Mouse (Mus musculus) lung, postnatal 14 days (tissue): ENCODE results near the gene Gphn.
"Not testable (repeated sequence)": the region's sequence is repeated elsewhere in the genome, so short reads cannot be mapped to it uniquely, and the experiment has no call there.

Source experiments
- DNase-seq: peaks from one replicate; pipeline ENCODE4 v3.0.0; 2021

Gene Gphn

GRCm38 (mm10) chr12:78389267-78389666 lies 163.1 kb downstream of the Gphn start:
- DNase-seq: no peak

- DNase-seq: no peak
Observed at GRCm38 (mm10) chr12:78395297-78395696, 169.1 kb downstream of the Gphn start.

GRCm38 (mm10) chr12:78407518-78407917 lies 181.3 kb downstream of the Gphn start:
- DNase-seq: not testable (repeated sequence)

GRCm38 (mm10) chr12:78522176-78522575 lies 296.0 kb downstream of the Gphn start:
- DNase-seq: no peak

GRCm38 (mm10) chr12:78522804-78523394 lies 296.7 kb downstream of the Gphn start:
- DNase-seq: no peak

GRCm38 (mm10) chr12:78537590-78537989 lies 311.4 kb downstream of the Gphn start:
- DNase-seq: not testable (repeated sequence)

- no peak for DNase-seq
Observed at GRCm38 (mm10) chr12:78550913-78551312, 324.7 kb downstream of the Gphn start.

GRCm38 (mm10) chr12:78631816-78632215 lies 405.6 kb downstream of the Gphn start:
- no peak for DNase-seq

GRCm38 (mm10) chr12:78639466-78639865 lies 413.3 kb downstream of the Gphn start:
- DNase-seq: no peak

- no peak for DNase-seq
Observed at GRCm38 (mm10) chr12:78640086-78640485, 413.9 kb downstream of the Gphn start.

- no peak for DNase-seq
Observed at GRCm38 (mm10) chr12:78641220-78641619, 415.0 kb downstream of the Gphn start.

- no peak for DNase-seq
Observed at GRCm38 (mm10) chr12:78643691-78644090, 417.5 kb downstream of the Gphn start.

GRCm38 (mm10) chr12:78645282-78645681 lies 419.1 kb downstream of the Gphn start:
- DNase-seq: no peak

- no peak for DNase-seq
Observed at GRCm38 (mm10) chr12:78659718-78660304, 433.6 kb downstream of the Gphn start.

GRCm38 (mm10) chr12:78678101-78678806 lies 452.1 kb downstream of the Gphn start:
- no peak for DNase-seq

- DNase-seq: no peak
Observed at GRCm38 (mm10) chr12:78678807-78679189, 452.6 kb downstream of the Gphn start.

GRCm38 (mm10) chr12:78681048-78681447 lies 454.9 kb downstream of the Gphn start:
- no peak for DNase-seq

- no peak for DNase-seq
Observed at GRCm38 (mm10) chr12:78682279-78682678, 456.1 kb downstream of the Gphn start.

- DNase-seq: no peak
Observed at GRCm38 (mm10) chr12:78685669-78686215, 459.6 kb downstream of the Gphn start.

- no peak for DNase-seq
Observed at GRCm38 (mm10) chr12:78688876-78689275, 462.7 kb downstream of the Gphn start.

GRCm38 (mm10) chr12:78691325-78691724 lies 465.1 kb downstream of the Gphn start, which contains the start of gene Fam71d:
TSS of gene Fam71d (plus strand) at chr12:78691535.
- DNase-seq: no peak

- DNase-seq: no peak
Observed at GRCm38 (mm10) chr12:78693281-78693680, 467.1 kb downstream of the Gphn start.

GRCm38 (mm10) chr12:78717783-78718182 lies 491.6 kb downstream of the Gphn start:
- DNase-seq: no peak

GRCm38 (mm10) chr12:78727723-78728122 lies 501.5 kb downstream of the Gphn start:
- DNase-seq: no peak
